Mouse (Mus musculus): Measurements from ENCODE around the gene Clstn1. TPM values are rescaled to one million over a fixed set of nuclear protein-coding genes. Genes with fewer than 3 reads are reported as not detected.

Clstn1 gene
- polyA plus RNA-seq, 1 experiment = 28.0 TPM

- DNase-seq (ENCODE audit: low spot score) = no peak
Measured at GRCm38 (mm10) chr4:149567432-149568026, 18.7 kb upstream of the Clstn1 start.

DNA sequence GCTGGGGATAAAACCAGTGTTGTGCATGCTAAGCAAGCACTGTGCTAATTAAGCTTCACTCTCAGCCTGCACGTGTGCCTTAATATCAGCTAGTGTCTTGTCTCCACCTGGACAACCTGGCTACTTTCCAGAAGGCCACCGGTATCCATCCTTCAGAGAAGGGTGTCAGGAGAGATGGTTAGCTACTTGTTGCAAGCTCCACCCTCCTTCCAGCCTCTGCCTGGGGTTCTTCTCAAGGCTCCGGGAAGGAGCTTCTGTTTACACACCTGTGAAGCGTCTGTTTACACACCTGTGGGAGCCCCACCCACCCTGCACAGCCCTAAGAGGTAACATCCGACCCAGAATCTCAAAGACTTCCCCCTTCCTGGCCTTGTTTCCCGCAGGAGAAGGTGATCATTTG, 17.6 kb upstream of the Clstn1 start:
- DNase-seq (ENCODE audit: low spot score) = no peak

DNA sequence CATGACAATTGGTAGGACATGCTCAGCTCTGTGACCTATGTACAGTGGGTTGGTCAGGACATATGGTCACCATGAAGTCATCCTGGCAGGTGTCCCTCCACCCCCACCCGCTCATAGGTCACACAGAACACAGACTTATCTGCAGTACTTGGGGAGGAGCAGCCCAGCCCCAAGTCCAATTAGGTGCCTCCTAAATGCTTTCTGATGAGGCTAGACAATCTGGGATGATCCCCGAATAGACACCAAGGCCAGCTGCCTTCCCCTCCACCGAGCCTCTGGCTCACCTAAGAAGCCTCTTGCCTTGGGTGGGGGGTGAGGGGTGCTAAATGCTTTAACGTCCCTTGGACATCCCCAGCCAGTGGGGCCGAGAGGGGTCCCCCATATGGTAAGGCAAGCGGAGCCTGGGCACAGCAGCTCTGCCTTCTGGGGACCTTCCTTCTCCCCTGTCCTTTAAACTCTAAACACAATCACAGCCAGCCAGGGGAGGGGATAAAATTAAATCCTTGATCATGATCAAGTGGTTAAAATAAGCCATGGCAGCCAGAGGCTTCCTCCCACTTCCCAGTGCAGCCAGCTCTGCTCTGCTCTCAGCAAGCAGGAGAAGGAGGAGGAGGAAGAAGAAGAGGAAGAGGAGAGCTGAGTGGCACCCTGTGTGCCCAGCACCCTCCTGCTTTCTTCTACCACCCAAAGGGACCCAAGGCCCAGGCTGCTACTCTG, 16.3 kb upstream of the Clstn1 start:
- DNase-seq (ENCODE audit: low spot score) = no peak

DNA sequence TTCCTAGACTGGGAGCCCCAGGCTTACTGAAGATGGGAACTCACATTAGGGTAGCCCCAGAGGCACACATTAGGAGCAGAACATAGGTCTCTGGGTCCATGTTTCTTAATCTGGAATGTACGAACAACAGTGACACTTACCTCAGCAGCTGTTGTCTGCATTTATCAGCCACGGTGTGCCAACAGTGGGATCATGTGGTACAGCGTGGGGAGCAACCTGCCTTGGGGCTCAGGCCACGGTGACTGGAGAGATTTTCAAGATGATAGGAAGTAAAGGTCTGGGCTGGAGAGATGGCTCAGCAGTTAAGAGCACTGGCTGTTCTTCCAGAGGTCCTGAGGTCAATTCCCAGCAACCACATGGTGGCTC, 15.8 kb upstream of the Clstn1 start:
- no peak for DNase-seq (ENCODE audit: low spot score)

GRCm38 (mm10) chr4:149571209-149571608, 15.1 kb upstream of the Clstn1 start:
- DNase-seq (ENCODE audit: low spot score) = no peak

DNA sequence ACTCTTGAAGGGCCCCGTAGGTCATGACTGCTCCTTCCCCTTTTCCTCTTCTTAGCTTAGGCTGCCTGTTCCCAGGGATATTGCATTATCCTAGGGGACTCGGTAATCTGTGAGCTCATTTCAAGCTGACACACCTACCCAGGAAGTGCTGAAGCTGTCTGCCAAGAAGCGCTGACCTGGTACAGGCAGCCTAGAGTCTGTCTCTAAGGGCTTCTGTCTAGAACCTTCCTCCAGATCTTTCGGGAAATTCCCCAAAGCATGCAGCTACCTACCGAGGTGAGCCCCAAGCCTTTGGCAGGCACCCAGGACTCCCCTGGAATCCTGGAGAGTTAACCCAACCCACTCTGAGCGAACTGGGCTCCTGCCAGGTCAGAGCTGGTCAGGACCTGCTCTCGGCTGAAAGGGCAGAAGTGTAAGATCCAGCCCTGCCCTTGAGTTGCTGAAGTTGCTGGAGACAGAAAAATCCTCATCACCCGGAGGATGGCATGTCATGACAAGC, 14.6 kb upstream of the Clstn1 start:
- peak; percentile 66 for DNase-seq (ENCODE audit: low spot score)

GRCm38 (mm10) chr4:149572446-149572845, 13.8 kb upstream of the Clstn1 start:
- DNase-seq (ENCODE audit: low spot score) = no peak

DNA sequence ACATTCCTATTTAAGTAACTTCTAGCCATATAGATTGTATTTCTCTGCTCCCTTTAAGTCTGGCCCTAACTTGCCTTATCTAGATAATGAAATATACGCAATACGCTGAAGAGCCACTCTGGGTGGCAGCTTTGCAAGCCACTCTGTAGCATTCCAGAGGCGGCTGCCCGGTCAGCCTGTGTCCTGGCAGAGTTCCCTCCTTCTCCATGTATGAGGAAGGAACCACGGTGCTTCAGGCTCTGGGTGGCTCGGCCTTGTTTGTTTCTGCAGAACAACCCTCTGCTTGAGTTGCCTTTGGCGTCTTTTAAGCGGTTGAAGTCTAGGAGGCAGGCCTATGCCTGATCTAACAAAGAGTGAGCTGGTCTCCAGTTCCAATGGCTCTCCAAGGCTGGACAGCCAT, 13.4 kb upstream of the Clstn1 start:
- DNase-seq (ENCODE audit: low spot score) = no peak

DNA sequence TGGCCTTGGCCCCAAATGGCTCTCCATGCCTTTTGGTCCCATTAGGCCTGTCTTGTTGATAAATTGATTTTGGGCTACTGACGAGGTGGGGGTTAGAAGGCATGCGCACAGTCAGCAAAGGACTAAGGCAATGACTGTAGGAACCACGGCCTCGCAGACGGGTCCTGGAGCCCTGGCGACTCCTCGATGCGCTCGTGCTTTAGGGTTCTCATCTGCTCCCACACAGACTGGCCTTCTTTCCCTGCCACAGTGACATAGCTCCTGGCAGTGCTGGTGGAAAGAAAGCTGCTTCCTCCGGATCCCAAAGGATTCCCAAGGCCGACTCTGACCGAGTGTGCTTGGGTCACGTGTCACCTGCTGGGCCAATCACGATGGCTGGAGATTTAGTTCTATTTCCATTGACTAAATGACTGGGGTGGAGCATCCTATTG, 11.9 kb upstream of the Clstn1 start:
- DNase-seq (ENCODE audit: low spot score) = no peak

- no peak for DNase-seq (ENCODE audit: low spot score)
Measured at GRCm38 (mm10) chr4:149576061-149576460, 10.2 kb upstream of the Clstn1 start.

DNA sequence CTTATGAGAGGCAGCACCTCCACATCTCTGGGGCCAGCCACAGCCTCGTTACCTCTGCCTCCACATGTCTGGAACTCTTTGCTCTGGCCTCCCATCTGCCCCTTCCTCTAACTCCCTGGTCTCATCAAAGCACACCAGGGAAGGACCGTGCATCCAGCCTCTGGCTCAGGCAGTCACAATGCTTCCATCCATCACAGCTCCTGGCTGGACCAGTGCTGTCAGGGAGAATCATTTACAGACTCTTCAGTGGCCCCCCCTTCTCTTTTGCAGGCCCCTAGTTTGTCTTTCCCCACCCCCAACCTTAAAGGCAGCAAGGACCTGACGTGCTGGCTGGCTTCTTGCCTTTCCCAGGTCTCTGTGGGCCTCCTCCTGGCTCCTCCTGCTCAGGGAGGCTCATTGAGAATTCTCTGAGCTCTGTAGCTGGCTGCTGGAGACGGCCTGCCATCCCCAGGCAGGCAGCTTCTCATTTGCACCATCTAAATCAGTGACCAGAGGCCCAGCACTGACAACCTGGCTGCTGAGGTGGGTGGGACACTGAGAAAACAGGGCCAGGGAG, 9.2 kb upstream of the Clstn1 start:
- DNase-seq (ENCODE audit: low spot score) = no peak

DNA sequence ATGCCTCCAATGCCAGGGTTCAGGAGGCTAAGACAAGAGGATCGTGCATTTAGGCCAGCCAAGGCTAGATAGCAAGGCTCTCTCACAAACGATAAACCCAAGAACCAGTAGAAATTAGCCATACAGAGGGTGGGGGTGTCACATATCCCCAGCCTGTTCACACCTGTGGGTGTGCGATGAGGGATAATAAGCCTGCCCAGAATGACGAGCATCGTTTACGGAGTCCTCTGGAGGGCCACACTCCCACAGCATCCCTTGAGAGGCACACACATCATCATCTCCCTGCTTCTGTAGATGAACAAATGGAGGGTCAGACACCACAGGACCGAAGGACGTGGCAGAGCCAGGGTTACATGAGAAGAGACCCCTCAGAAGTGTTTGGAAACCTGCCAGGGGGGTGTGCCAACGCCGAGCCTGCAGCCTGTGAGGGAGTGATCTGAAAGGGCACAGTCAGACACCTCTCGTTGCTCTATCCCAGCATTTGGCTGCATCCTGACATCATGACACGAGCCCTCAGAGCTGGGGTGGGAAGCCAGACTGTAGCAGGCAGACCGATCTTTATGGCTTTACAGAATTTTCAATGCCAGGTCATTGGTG, 8.1 kb upstream of the Clstn1 start:
- DNase-seq (ENCODE audit: low spot score) = no peak

DNA sequence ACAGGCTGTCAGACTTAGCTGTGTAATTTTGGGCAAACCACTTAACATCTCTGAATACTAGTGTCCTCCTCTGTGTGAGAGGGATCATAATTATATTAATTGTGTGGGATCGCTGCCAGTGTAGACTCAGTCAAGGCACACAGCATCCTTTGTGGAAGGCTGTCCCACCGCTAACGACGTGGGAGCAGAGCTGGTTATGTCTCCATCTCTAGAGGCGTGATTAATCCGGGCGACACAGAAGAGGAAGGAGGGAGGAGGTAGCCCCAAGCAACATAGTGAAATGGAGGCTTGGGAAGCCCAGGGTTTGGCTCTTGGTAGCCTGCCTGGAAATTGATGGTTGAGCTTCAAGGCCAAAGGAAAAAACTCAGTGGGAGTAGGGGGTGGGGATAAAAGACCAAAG, 7.4 kb upstream of the Clstn1 start:
- no peak for DNase-seq (ENCODE audit: low spot score)

- no peak for DNase-seq (ENCODE audit: low spot score)
Measured at GRCm38 (mm10) chr4:149585236-149585635, 1.0 kb upstream of the Clstn1 start.

- DNase-seq (ENCODE audit: low spot score) = peak; percentile 43
Measured at GRCm38 (mm10) chr4:149586783-149587595, 721 bp downstream of the Clstn1 start.

DNA sequence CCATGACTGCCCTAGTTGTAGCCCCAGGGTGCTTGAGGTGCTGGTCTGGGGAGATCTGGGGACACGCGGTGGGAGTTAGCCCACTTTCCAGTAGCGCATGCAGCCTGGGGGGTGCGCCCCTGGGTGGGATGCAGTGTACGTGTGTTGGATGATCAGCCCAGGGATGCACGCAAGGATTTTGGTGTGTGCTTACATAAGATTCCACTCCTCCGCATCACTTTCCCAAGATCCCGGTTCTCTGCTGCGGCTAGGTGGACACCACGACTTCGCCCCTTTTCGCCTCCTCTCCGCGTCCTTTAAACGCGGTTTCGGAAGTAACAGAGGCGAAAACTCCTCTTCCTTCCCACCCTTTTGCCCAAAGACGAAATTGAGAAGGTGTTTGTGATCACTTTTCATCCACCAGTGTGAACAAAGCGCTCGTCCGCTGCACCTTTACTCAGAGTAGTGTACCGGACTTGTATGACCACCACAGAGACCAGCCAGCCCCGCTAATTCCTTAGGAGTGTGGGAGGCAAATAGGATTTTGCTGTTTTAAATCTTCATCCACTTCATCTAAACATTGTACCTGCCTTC, 1.4 kb downstream of the Clstn1 start:
- DNase-seq (ENCODE audit: low spot score) = no peak

DNA sequence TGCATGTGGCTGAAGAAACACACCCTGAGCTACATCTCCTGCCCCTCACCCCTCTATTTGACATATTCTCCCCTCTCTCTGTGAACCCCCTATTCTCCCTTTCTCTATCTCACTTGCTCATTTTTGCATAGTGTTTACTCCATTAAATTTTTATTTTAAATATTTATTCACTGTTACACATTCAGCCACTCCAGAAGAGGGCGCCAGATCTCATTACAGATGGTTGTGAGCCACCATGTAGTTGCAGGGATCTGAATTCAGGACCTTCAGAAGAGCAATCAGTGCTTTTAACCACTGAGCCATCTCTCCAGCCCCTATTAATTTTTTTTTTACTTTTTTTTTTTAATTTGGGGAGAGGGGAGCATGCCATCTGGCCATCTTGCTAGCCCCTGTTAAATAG, 3.9 kb downstream of the Clstn1 start:
- no peak for DNase-seq (ENCODE audit: low spot score)

DNA sequence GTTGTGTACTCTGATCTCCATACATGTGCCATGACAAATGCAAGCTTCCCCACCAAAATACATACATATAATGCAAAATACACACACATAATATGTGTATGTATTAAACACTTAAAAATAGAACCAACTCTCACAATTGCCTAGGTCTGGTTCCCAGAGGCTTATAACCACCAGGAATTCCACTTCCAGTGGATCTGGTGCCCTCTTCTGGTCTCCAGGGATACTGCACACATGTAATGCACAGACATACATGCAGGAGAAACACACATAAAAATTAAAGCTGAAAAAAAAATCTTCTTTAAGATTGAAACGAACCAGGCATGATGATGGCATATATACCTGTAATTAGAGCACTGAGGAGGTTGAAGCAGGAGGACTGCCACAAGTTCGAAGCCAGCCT, 5.2 kb downstream of the Clstn1 start:
- DNase-seq (ENCODE audit: low spot score) = no peak

DNA sequence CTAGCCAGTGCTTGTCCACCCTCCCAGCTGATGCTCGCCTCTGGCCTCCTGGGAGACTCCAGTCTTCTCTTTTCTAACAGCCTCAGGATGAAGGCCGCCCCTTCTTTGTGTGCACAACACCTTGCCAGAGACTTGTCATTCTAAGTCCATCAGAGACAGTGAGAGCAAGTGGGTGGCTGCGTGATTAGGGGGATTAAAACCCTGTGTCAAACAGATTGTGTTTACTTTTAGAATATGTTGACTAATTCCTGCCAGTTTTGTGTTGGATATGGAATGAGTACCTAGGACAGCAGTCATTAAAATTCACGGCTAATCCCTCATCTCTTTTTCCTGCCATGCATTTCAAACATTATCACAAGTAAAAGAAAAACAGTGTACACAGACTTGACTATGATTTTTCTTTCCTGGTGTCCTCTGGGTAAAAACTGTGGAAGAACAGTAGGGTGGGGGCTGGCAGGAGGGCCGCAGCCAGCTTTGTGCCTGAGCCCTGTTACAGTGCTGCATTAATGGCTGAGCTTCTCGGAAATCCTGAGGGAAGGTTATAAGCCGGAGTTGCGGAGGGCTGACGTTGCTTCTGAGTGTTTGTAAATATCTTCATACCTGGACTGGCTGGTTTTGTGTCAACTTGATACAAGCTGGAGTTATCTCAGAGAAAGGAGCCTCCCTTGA, 8.8 kb downstream of the Clstn1 start:
- DNase-seq (ENCODE audit: low spot score) = no peak

DNA sequence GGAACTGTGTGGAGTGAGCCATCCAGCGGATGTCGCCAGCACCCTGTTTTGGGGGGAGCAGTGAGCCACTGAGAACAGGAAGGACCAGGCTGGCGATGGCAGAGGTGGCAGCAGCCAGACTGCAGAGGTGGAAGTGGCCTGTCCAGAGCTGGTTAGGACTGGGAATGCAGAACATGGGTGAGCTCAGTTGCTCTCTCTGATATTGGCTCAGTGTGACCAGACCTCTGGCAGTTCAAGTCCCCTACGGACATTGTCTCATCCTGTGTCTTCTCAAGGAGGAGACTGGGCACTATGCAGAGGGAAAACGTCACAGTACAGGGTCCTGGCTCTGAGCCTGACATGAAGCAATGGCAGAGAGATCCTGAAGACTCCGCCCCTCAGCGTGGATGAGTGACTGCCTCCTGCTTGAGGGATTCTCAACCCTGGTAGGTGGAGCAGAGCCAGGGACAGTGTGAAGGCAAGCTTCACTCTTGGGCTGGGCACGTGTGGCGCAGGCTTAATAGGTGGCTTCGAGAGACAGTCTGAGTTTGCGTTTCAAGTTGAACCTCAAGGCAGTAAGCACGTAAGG, 11.5 kb downstream of the Clstn1 start:
- no peak for DNase-seq (ENCODE audit: low spot score)

DNA sequence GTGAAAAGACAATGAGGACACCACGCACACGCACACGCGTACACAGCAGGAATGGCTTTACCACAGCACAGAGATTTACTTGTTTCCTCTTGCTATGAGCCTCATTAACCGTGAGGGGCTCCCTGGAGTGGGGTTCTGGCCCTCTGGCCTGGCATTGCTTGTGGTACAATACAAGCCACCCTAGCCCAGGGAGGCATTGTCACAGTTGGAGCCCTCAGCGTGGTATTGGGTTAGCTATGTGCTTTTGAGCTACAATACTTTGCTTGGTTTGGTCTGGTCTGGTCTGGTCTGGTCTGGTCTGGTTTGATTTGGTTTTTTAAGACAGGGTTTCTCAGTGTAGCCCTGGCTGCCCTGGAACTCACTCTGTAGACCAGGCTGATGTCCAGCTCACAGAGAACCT, 13.3 kb downstream of the Clstn1 start:
- no peak for DNase-seq (ENCODE audit: low spot score)

Measured in urinary bladder, adult 2 months (tissue).